Mouse (Mus musculus) stomach, embryonic 15.5 days (tissue): ENCODE data around the gene Gas7. TPM values are rescaled to one million over a fixed set of nuclear protein-coding genes. Genes with fewer than 3 reads are reported as not detected.

Source experiments
- ATAC-seq: fragments of 200-750 bp; cut with Nextera tagmentation; 2 replicates; pipeline ENCODE4 v1.8.0; 2017; ENCODE audit warnings: low read depth, moderate number of reproducible peaks, moderate TSS enrichment; ENCODE audit not compliant: insufficient read depth, low FRiP score
- H3K27ac ChIP-seq: fragments of 300-500 bp; sonication (generic); 2 replicates; pipeline ENCODE4 v1.5.1; 2015; ENCODE audit warnings: mild to moderate bottlenecking, inconsistent platforms
- H3K27me3 ChIP-seq: fragments of 300-500 bp; sonication (generic); replicated peaks from 2 replicates; pipeline ENCODE4 v1.6.1; 2015; ENCODE audit warnings: inconsistent platforms
- H3K36me3 ChIP-seq: fragments of 300-500 bp; sonication (generic); 2 replicates; pipeline ENCODE4 v1.6.1; 2015; ENCODE audit warnings: inconsistent platforms
- H3K4me1 ChIP-seq: fragments of 300-500 bp; sonication (generic); 2 replicates; pipeline ENCODE4 v1.6.1; 2015; ENCODE audit warnings: inconsistent platforms
- H3K4me2 ChIP-seq: fragments of 300-500 bp; sonication (generic); 2 replicates; pipeline ENCODE4 v1.6.1; 2015; ENCODE audit warnings: mild to moderate bottlenecking, inconsistent platforms
- H3K4me3 ChIP-seq: fragments of 300-500 bp; sonication (generic); replicated peaks from 2 replicates; pipeline ENCODE4 v1.5.1; 2015; ENCODE audit warnings: inconsistent platforms
- H3K9ac ChIP-seq: fragments of 300-500 bp; sonication (generic); 2 replicates; pipeline ENCODE4 v1.6.1; 2015; ENCODE audit warnings: inconsistent platforms
- H3K9me3 ChIP-seq: fragments of 300-500 bp; sonication (generic); 2 replicates; pipeline ENCODE4 v1.6.1; 2016; ENCODE audit warnings: inconsistent platforms
- whole genome bisulfite sequencing: fragments of 180-500 bp; shearing (Covaris S2); methylation state at CpG from one replicate; pipeline ENCODE4 v1.1.7; 2015; 5-methylcytosine and 5-hydroxymethylcytosine counted together
- polyA plus RNA-seq: library from polyadenylated mRNA; unstranded; fragments of >200 nt; fragmentation: Nextera tagmentation; extraction: Ambion mirVana; gene quantifications from 2 replicates; pipeline ENCODE4 v1.2.1, GENCODE M21; 2015

The Gas7 gene
- polyA plus RNA-seq, 1 experiment from 2014 or later = 15.5 TPM

DNA sequence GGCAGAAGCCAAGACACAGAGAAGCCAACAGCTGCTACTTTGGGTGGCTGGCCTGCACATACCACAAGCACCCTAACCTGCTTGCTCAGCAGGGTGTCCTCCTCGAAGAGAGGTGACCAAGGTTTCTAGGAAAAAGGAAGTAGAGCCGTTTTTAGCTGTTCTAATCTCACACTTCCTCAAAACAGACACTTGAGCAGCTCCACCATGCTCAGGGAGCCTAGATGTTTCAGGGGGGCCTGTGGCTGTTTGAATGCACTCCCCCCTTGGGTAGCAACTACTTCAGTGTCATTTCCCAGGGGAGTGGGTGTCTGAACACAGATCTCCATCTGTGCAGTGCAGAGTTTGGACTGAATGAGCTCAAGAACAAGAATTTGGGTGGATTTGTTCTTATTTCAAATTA lies 149.2 kb downstream of the Gas7 start:
- H3K9me3 ChIP-seq = no peaks in the 10 kb centered on the region
- no peaks in the 10 kb centered on the region for H3K27me3 ChIP-seq
- H3K4me1 ChIP-seq = peaks cover 5% of the 10 kb centered on the region; the same call in 1 of the 2 replicates
- no peak for ATAC-seq
- no peak overlapping the region for H3K4me2 ChIP-seq
- H3K9ac ChIP-seq = no peak overlapping the region
- H3K4me3 ChIP-seq = no peak overlapping the region
- no peaks in the 10 kb centered on the region for H3K36me3 ChIP-seq
- no peak overlapping the region for H3K27ac ChIP-seq
- 61% methylated on average over 2 of the region's 2 CpGs for WGBS

DNA sequence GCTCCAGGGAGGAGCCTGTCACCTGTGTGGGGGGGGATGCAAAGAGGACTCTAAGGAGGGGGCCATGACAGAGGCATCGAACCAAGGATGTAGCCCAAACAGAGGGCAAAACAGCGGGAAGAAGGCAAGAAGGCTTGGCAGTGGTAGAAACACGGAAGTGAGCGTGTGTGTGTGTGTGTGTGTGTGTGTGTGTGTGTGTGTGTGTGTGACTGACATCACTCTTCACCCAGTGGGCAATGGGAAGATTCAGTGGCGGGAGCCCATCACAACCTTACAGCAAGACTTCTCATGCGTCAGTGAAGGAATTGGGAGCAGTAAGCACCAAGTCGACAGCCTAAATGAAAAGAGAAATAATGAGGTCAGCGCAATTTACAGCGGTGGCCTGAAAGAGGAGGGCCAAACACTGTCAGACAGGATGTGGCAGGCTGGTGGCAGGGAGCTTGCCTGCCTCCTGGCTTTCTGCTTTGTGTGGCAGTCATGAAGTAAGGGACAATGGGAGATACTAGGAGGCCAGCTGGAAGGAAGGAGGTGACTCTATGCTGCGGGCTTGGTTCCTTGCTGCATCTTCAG lies 153.0 kb downstream of the Gas7 start:
- no peaks in the 10 kb centered on the region for H3K4me1 ChIP-seq
- H3K27ac ChIP-seq = no peak overlapping the region
- no peaks in the 10 kb centered on the region for H3K36me3 ChIP-seq
- H3K9me3 ChIP-seq = no peaks in the 10 kb centered on the region
- H3K27me3 ChIP-seq = no peaks in the 10 kb centered on the region
- no peak overlapping the region for H3K4me2 ChIP-seq
- ATAC-seq = no peak
- no peak overlapping the region for H3K4me3 ChIP-seq
- H3K9ac ChIP-seq = no peak overlapping the region
- WGBS = 78% methylated on average over 10 of the region's 10 CpGs

DNA sequence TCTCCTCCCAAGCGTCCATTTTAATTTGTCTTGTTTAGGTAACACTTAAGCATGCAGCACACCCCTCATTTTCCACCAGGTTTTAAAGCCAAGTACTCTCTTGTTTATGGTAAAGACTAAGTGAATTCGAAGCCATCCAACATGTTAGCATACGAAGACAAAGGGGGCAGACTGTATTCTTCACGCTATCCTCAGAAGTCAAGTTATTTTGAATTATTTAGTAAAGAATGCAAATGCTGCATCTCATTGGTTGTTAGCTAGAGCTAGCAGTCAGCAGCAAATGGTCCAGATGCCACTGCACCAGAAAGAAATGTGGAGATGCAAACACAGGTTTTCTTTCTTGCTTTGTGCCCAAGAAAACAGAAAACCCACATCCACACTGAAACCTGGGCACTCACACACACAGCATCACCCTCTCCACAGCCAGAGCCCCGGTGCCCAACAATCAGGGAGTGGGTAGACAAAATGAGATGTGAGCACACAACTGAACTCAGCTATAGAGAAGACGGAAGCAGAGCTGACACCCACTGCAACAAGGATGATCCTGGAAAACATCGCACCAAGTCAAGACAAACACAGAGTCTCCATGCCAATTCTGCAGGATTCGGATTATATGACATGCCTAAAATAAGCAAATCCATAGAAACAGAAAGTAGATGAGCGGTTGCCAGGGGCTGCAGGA lies 157.1 kb downstream of the Gas7 start:
- H3K27ac ChIP-seq = no peak overlapping the region
- H3K36me3 ChIP-seq = no peaks in the 10 kb centered on the region
- no peaks in the 10 kb centered on the region for H3K9me3 ChIP-seq
- H3K4me1 ChIP-seq = no peaks in the 10 kb centered on the region
- no peak overlapping the region for H3K9ac ChIP-seq
- H3K4me2 ChIP-seq = no peak overlapping the region
- no peaks in the 10 kb centered on the region for H3K27me3 ChIP-seq
- ATAC-seq = no peak
- WGBS = 75% methylated on average over 9 of the region's 9 CpGs
- H3K4me3 ChIP-seq = no peak overlapping the region

DNA sequence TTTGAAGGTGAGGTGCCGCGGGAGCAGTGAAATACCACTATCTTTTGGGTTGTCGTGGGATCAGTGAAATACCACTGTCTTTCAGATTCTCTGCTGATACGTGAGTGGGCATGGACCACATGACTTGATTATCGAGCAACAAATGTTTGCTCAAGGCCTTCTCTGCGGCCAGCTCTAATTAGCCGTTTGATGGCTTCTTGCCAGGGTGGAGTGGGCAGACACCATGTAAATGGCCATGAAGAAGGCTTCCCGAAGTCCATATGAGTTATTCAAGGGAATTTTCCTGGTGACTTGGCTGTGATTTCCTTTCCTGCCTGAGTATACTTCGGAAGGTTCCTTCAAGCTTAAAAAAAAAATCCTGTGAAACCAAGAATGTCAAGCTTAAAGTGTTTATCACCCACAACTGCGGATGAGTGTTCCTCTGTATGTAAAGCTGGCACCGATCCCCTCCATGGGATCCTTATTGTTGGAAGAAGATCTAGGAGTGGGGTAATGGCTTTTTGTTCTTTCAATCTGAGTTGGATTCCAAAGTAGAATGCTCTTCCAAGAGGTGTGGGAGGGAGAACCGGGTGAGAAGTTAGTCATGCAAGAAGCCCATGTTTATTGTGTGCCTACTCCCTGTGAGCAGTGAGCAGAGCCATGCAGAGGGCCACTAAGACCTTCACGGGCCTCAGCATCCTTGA lies 161.5 kb downstream of the Gas7 start:
- 83% methylated on average over 13 of the region's 13 CpGs for WGBS
- Histone ChIP-seq H3K27ac (no peak overlapping the region), H3K4me2 (no peak overlapping the region), H3K27me3 (no peaks in the 10 kb centered on the region), H3K4me3 (no peak overlapping the region), H3K9me3 (no peaks in the 10 kb centered on the region), H3K4me1 (no peaks in the 10 kb centered on the region), H3K9ac (no peak overlapping the region), H3K36me3 (no peaks in the 10 kb centered on the region)
- ATAC-seq = no peak

DNA sequence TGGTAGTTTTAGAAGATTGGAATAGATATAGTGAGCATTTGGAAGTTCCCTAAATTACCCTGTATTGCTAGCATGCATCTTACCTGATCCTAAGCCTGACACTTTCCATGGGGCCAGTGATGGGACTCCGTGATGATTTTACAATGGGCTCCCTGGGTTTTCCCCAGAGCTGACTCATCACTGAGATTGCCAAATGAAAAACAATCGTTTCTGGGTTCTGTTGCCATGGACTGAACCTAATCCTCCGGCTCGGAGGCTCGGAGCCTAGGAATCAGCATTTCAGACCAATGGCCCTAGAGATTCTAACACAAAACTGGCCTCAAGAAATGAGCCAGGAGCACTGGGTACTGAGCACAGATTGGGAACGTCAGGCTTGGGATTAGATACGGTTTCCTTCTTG lies 167.1 kb downstream of the Gas7 start:
- Histone ChIP-seq H3K27ac (no peak overlapping the region), H3K4me1 (no peaks in the 10 kb centered on the region), H3K4me2 (no peak overlapping the region), H3K36me3 (no peaks in the 10 kb centered on the region), H3K9me3 (no peaks in the 10 kb centered on the region), H3K9ac (no peak overlapping the region), H3K4me3 (no peak overlapping the region), H3K27me3 (no peaks in the 10 kb centered on the region)
- WGBS = 83% methylated on average over 7 of the region's 7 CpGs
- no peak for ATAC-seq

DNA sequence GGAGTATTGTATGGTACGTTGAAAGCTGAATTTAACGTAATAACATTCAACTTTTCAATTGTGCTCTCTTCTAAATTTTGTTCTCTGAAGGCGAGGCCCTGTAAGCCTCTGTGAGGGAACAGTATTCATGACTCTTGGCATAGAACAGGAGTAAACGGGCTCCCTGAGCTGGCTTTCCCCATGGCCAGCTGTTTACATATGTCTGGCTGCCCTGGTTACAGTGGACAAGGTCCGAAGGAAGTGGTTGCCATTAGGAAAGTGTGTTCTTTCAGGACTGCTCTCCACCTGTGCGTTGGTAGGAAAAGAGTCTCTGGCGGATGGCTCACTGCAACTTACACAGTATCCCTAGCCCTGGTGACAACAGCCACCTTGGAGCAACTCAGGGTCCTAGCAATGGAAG lies 171.9 kb downstream of the Gas7 start:
- H3K4me1 ChIP-seq = no peaks in the 10 kb centered on the region

DNA sequence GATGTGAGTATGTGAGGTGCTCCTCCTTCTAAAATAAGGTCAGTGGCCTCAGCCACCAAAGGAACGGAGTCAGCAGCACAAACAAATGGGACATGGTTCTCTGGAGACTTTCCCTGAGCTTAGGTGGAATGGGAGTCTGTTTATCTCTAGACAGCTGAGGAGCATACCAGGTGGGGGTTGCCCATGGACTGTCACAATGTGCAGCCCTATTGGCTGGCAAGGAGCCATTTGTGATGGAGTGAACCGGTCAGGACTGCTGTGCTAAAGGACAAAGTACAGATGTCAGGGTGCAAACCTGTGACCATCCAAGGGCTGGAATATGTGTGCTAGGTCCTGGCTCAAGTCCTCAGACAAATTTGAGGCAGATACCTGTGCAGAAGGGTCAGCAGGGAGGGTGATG lies 173.3 kb downstream of the Gas7 start:
- WGBS = 42% methylated on average over 2 of the region's 2 CpGs
- no peak for ATAC-seq

More for the DNA sequence above, 171.9 kb downstream of the Gas7 start:
- Histone ChIP-seq H3K4me3 (no peak overlapping the region), H3K4me2 (no peak overlapping the region), H3K27me3 (no peaks in the 10 kb centered on the region), H3K9ac (no peak overlapping the region), H3K36me3 (no peaks in the 10 kb centered on the region), H3K27ac (no peak overlapping the region), H3K9me3 (no peaks in the 10 kb centered on the region)
- ATAC-seq = no peak
- 75% methylated on average over 7 of the region's 7 CpGs for WGBS

DNA sequence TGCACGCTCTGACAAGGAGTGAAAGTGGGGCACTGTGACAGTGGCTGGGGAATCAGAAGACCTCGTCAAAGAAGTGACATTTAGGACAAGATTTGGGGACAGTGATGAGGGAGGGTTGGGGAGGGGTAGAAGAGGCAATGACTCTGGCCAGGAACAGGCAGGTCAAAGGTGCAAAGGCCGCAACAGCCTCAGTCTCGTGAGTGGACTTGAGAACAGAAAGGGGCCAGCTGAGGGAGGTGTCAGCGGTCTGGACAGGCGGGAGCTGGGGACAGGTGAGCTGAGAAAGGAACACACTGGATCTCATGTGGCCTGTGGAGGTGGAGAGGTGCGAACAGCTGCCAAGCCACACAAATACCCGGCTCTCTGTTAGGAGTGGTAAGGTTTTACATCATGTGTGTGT lies 177.7 kb downstream of the Gas7 start:
- Histone ChIP-seq H3K36me3 (no peaks in the 10 kb centered on the region), H3K9me3 (no peaks in the 10 kb centered on the region), H3K27ac (no peak overlapping the region), H3K4me2 (no peak overlapping the region), H3K27me3 (no peaks in the 10 kb centered on the region), H3K4me3 (no peak overlapping the region), H3K4me1 (no peaks in the 10 kb centered on the region), H3K9ac (no peak overlapping the region)
- ATAC-seq = no peak
- WGBS = 77% methylated on average over 8 of the region's 8 CpGs

More for the DNA sequence above, 173.3 kb downstream of the Gas7 start:
- no peaks in the 10 kb centered on the region for H3K9me3 ChIP-seq
- H3K27me3 ChIP-seq = no peaks in the 10 kb centered on the region
- no peaks in the 10 kb centered on the region for H3K4me1 ChIP-seq
- no peak overlapping the region for H3K9ac ChIP-seq
- no peaks in the 10 kb centered on the region for H3K36me3 ChIP-seq
- no peak overlapping the region for H3K4me2 ChIP-seq
- no peak overlapping the region for H3K4me3 ChIP-seq
- no peak overlapping the region for H3K27ac ChIP-seq

DNA sequence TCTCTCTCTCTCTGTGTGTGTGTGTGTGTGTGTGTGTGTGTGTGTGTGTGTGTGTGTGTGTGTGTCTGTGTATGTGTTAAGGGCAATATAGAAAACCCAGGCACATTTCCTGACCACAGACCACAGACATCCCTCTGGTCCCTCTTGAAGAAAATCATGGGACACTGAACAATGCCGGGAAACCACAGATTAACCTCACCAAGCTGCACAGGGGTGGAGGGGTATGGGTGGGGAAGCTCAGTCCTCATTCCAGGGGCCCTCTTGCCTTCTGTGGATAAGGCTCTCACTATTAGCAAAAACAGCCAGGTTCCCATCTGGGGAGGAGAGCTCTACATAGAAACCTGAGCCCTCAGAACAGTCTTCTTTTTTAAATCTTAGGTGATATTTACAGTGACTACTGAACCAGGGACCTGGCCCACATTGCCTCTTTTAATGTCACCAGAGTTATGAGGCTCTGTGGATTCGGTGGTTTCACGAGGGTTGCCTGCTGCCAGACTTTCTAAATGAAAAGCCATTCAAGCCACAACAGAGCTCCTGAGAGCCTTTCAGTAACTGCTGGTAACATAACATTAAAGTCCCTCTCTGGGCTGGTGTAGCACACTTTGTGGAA lies 178.5 kb downstream of the Gas7 start:
- Histone ChIP-seq H3K9ac (no peak overlapping the region), H3K9me3 (no peaks in the 10 kb centered on the region), H3K27ac (no peak overlapping the region), H3K4me2 (no peak overlapping the region), H3K36me3 (no peaks in the 10 kb centered on the region), H3K4me1 (no peaks in the 10 kb centered on the region), H3K27me3 (no peaks in the 10 kb centered on the region), H3K4me3 (no peak overlapping the region)
- ATAC-seq = no peak
- WGBS = 62% methylated on average over 3 of the region's 3 CpGs

DNA sequence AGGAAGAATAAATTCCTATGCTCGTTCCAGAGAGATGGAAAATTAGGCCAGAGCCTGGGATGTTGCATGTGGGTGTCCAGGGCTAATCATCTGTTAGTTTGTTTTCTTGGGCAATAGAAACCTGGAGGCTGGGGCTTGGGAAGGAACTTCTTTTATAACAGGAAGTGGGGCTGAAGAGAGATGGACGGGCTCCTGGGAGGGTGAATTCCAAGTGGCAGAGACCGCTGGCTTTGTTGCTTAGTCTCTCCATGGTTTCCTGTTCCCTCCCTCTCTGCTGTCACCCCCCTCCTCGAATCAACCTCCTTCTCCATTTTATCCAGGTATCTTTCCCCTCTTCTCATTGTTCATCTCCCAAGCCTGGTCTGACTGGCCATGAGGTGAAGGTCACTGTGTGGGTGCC lies 181.0 kb downstream of the Gas7 start:
- H3K27me3 ChIP-seq = no peaks in the 10 kb centered on the region
- H3K36me3 ChIP-seq = no peaks in the 10 kb centered on the region
- H3K27ac ChIP-seq = no peak overlapping the region
- H3K4me2 ChIP-seq = no peak overlapping the region
- no peaks in the 10 kb centered on the region for H3K9me3 ChIP-seq
- no peak overlapping the region for H3K9ac ChIP-seq
- H3K4me1 ChIP-seq = no peaks in the 10 kb centered on the region
- no peak for ATAC-seq
- H3K4me3 ChIP-seq = no peak overlapping the region
- WGBS = 60% methylated on average over 4 of the region's 4 CpGs

DNA sequence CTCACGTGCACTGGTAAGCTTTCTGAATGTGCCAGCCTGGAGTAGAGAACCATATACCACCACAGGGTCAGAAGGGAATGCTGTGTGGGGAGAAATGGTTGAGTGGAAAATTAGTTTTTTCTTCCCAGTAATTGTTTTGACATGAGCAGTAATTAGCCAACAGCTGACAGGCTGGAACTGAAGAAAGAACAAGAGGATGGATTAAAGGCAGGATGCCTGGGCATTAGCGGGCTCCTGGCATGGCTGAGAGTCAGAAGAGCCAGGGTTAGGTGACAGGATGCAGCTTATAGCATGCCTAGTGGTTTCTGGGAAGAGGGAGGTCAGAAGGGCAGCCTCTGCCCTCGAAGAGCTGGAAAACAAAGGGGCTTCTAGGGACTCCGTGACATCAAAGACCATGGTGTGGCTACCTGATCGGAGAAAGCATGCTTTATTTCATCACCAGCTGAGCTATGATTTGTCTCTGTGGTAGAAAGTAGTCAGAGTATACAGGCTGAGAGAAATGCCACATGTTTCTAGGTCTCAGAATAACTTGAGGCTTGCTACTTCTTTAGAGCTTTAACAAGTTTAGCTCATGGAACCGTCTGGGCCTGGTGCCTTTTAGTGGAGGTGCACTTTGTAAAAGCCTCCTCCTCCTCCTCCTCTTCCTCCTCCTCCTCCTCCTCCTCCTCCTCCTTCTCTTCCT lies 181.8 kb downstream of the Gas7 start:
- ATAC-seq = no peak
- 63% methylated on average over 6 of the region's 6 CpGs for WGBS
- no peaks in the 10 kb centered on the region for H3K4me1 ChIP-seq
- H3K27me3 ChIP-seq = no peaks in the 10 kb centered on the region
- H3K9me3 ChIP-seq = no peaks in the 10 kb centered on the region
- H3K4me3 ChIP-seq = no peak overlapping the region
- no peaks in the 10 kb centered on the region for H3K36me3 ChIP-seq
- H3K4me2 ChIP-seq = no peak overlapping the region
- H3K27ac ChIP-seq = no peak overlapping the region
- H3K9ac ChIP-seq = no peak overlapping the region

DNA sequence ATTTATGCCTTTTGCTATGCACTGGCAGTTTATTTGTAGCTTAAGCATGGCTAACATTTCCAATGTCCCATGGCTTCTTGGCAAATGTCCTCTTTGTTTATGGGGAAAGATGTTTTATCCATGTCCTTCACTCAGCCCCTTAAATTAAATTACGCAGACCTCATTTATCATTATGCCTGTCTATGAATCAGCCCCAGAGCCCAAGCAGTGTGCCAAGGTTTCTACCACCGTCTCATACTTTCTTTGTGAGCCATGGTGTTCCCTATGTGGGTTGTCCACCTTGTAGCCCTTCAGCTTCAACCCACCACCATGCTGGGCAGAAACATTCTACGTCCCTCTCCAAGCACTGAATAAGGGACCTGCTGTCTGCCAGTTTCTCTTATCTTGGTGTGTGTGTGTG lies 183.2 kb downstream of the Gas7 start:
- Histone ChIP-seq H3K9ac (no peak overlapping the region), H3K4me3 (no peak overlapping the region), H3K36me3 (no peaks in the 10 kb centered on the region), H3K4me2 (no peak overlapping the region), H3K9me3 (no peaks in the 10 kb centered on the region), H3K27me3 (no peaks in the 10 kb centered on the region), H3K27ac (no peak overlapping the region), H3K4me1 (no peaks in the 10 kb centered on the region)
- WGBS = 73% methylated on average over 3 of the region's 3 CpGs
- ATAC-seq = no peak
